10 mouse cellular contexts compared by ENCODE assay signal in genomic region chr17:80221890-80222628, GRCm38 (mm10). TPM values are rescaled to one million over a fixed set of nuclear protein-coding genes. Genes with fewer than 3 reads are reported as not detected.
DNase-seq lines count a peak whose midpoint lies in the region; ATAC-seq and TF ChIP-seq lines count a peak whose summit lies in the region.
"Had no signal": no experiment of that assay in that cellular context is flagged by ENCODE, and none has a peak within 500 bp of the region (broad histone marks: within the 10 kb centered on the region; RNA-seq: fewer than 3 reads in every experiment).

No protein-coding gene starts in this region.

- H3K4me1 ChIP-seq in lung, adult 2 months (ENCODE audit: control insufficient read depth, insufficient read depth, low read length): peaks cover 2% of the 10 kb centered on the region; the same call in 1 of the 2 replicates

- H3K4me3 ChIP-seq in lung, adult 2 months (replicated peaks; ENCODE audit: extremely low read depth, low read depth, low read length): no peak overlapping the region
- H3K4me3 ChIP-seq: midbrain, embryonic 12.5 days had no signal

- H3K27me3 ChIP-seq in splenic B cell, adult 2 months (ENCODE audit: control insufficient read depth, insufficient read depth, low read length, poor library complexity, severe bottlenecking): no peaks in the 10 kb centered on the region
- H3K27me3 ChIP-seq: midbrain, embryonic 12.5 days had no signal

- no peak for TF ChIP-seq POLR2A in lung, adult 2 months (IDR thresholded peaks at IDR 0.05; ENCODE audit: borderline replicate concordance, extremely low read depth, low read depth, low read length)

- H3K36me3 ChIP-seq in splenic B cell, adult 2 months (ENCODE audit: control insufficient read depth, insufficient read depth, low read length, poor library complexity, severe bottlenecking): no peaks in the 10 kb centered on the region
- H3K36me3 ChIP-seq: midbrain, embryonic 12.5 days had no signal

- WGBS in lung, adult 2 months: 50% methylated on average over 3 of the region's 3 CpGs

- TF ChIP-seq CTCF in lung, adult 2 months (IDR thresholded peaks at IDR 0.05; ENCODE audit: insufficient read depth, low read length): peak; percentile 35; the same call in 1 of the 2 replicates

- ATAC-seq in granulocyte monocyte progenitor cell, adult 5-6 weeks (replicated peaks; ENCODE audit: poor library complexity, severe bottlenecking): peak; percentile 39; the same call in 1 of the 2 replicates

- DNase-seq in adrenal gland, adult 2 months: peak; percentile 13
- no peak for DNase-seq in adrenal gland, postnatal 36 days
- no peak for DNase-seq in lung, adult 2 months
- DNase-seq in lung, postnatal 25 days (ENCODE audit: low spot score): no peak
- peak; percentile 65 for DNase-seq in splenic B cell, adult 2 months (ENCODE audit: low read depth, low spot score)
- DNase-seq in layer of hippocampus, postnatal 25 days (ENCODE audit: extremely low spot score in 1 of 2, low spot score in 1 of 2): no peak
- DNase-seq in cerebellum, adult 11-12 months: no peak
- DNase-seq: right cerebral cortex, adult 18-20 months had no signal

RNA-seq across cellular contexts. Expression of gene Gemin6, which starts 2.2 kb away (rescaled TPM):
- 1 to 10 TPM; 4.3 to 8.5 TPM for total RNA-seq in adrenal gland, adult 2 months (2021)
- 0.91 and 1.1 TPM in 2 replicates for polyA plus RNA-seq in adrenal gland, adult 2 months (2012; rRNA removed)
- 1 to 10 TPM; 7.5 to 7.8 TPM for total RNA-seq in adrenal gland, postnatal 36 days (2021)
- polyA plus RNA-seq in lung, adult 2 months (2012; rRNA removed): 0.79 and 1.6 TPM in 2 replicates
- total RNA-seq in granulocyte monocyte progenitor cell, adult 5-6 weeks (2014; fragmentation: Nextera tagmentation): 31.3 and 38.3 TPM in 2 replicates
- 37.7 and 41.0 TPM in 2 replicates for total RNA-seq in granulocyte monocyte progenitor cell, adult 5-6 weeks (2017)
- total RNA-seq in layer of hippocampus, postnatal 25 days (2021): 1 to 10 TPM; 4.8 to 5.9 TPM

RNA-seq across cellular contexts. Expression of gene Ttc39d, which starts 14.8 kb away (rescaled TPM):
- total RNA-seq in adrenal gland, adult 2 months (2021): under 1 TPM in 1 of 2 experiments, not detected in 1; 0.14 TPM
- not detected in 2 replicates for polyA plus RNA-seq in adrenal gland, adult 2 months (2012; rRNA removed)
- not detected for total RNA-seq in adrenal gland, postnatal 36 days (2021)
- polyA plus RNA-seq in lung, adult 2 months (2012; rRNA removed): 0.06 TPM in 1 of 2 replicates, not detected in the other
- total RNA-seq in granulocyte monocyte progenitor cell, adult 5-6 weeks (2014; fragmentation: Nextera tagmentation): not detected in 2 replicates
- not detected in 2 replicates for total RNA-seq in granulocyte monocyte progenitor cell, adult 5-6 weeks (2017)
- total RNA-seq in layer of hippocampus, postnatal 25 days (2021): under 1 TPM; 0.12 to 0.42 TPM

RNA-seq across cellular contexts. Expression of gene Srsf7, which starts 15.0 kb away (rescaled TPM):
- total RNA-seq in adrenal gland, adult 2 months (2021): 100 to 1,000 TPM in 1 of 2 experiments, 10 to 100 TPM in 1; 87.8 to 101 TPM
- polyA plus RNA-seq in adrenal gland, adult 2 months (2012; rRNA removed): 9.7 and 9.8 TPM in 2 replicates
- 100 to 1,000 TPM; 101 to 144 TPM for total RNA-seq in adrenal gland, postnatal 36 days (2021)
- polyA plus RNA-seq in lung, adult 2 months (2012; rRNA removed): 31.5 and 46.7 TPM in 2 replicates
- total RNA-seq in granulocyte monocyte progenitor cell, adult 5-6 weeks (2014; fragmentation: Nextera tagmentation): 481 and 582 TPM in 2 replicates
- 445 and 565 TPM in 2 replicates for total RNA-seq in granulocyte monocyte progenitor cell, adult 5-6 weeks (2017)
- total RNA-seq in layer of hippocampus, postnatal 25 days (2021): 100 to 1,000 TPM; 108 to 115 TPM

Comparison
In these comparisons a context has a peak if more than half of its experiments do, and no peak if none do; other contexts are left out.
1. DNase-seq: peak in adrenal gland, adult 2 months (single experiment) and splenic B cell, adult 2 months (single experiment); none in adrenal gland, postnatal 36 days (0 of 2), lung, adult 2 months (single experiment), lung, postnatal 25 days (single experiment), layer of hippocampus, postnatal 25 days (0 of 2) and cerebellum, adult 11-12 months (single experiment).